Mouse (Mus musculus) myocyte (in vitro differentiated cells): ENCODE results near the gene Nt5c2. TPM values are rescaled to one million over a fixed set of nuclear protein-coding genes. Genes with fewer than 3 reads are reported as not detected.
A peak's percentile ranks its signal among the peaks of the same experiment; 100 is the strongest.

Experiments used
- H3K27me3 ChIP-seq: one replicate; pipeline ENCODE4 v1.6.1; 2011; ENCODE audit not compliant: control insufficient read depth, insufficient read depth, insufficient read length
- H3K36me3 ChIP-seq: one replicate; pipeline ENCODE4 v1.6.1; 2011; ENCODE audit not compliant: control insufficient read depth, insufficient read depth
- H3K4me2 ChIP-seq: one replicate; pipeline ENCODE4 v1.6.1; 2011; ENCODE audit warnings: low read depth, control low read depth
- H3K4me3 ChIP-seq: one replicate; pipeline ENCODE4 v1.5.1; 2011; ENCODE audit warnings: mild to moderate bottlenecking, control low read depth, moderate library complexity
- H3K79me2 ChIP-seq: one replicate; pipeline ENCODE4 v1.6.1; 2011; ENCODE audit not compliant: control insufficient read depth, insufficient read depth
- H3ac ChIP-seq: one replicate; pipeline ENCODE4 v1.6.1; 2011; ENCODE audit not compliant: control insufficient read depth, insufficient read length
- CEBPB ChIP-seq: IDR thresholded peaks from 2 replicates; pipeline ENCODE4 v1.6.1; 2011; ENCODE audit warnings: mild to moderate bottlenecking, moderate library complexity; ENCODE audit not compliant: poor library complexity, insufficient read depth, severe bottlenecking
- E2F4 ChIP-seq: IDR thresholded peaks from one replicate; pipeline ENCODE4 v1.6.1; 2011; ENCODE audit warnings: mild to moderate bottlenecking, control low read depth, moderate library complexity; ENCODE audit not compliant: insufficient read depth
- MAX ChIP-seq: IDR thresholded peaks from one replicate; pipeline ENCODE4 v1.6.1; 2011; ENCODE audit warnings: low read depth, mild to moderate bottlenecking, control low read depth
- MYOD1 ChIP-seq, 3 experiments: IDR thresholded peaks; one replicate each; pipeline ENCODE4 v1.6.1; 2011; ENCODE audit warnings: control low read depth in 2 of 3, low read depth in 2 of 3, mild to moderate bottlenecking in 2 of 3, moderate library complexity in 1 of 3; ENCODE audit not compliant: insufficient read length in 2 of 3, control insufficient read depth in 1 of 3
- MYOG ChIP-seq, 3 experiments: IDR thresholded peaks; one replicate each; pipeline ENCODE4 v1.6.1; 2011; ENCODE audit warnings: control low read depth in 2 of 3, low read depth in 2 of 3, mild to moderate bottlenecking in 2 of 3; ENCODE audit not compliant: insufficient read length in 2 of 3, control insufficient read depth in 1 of 3, insufficient read depth in 1 of 3
- POLR2A ChIP-seq: IDR thresholded peaks from one replicate; pipeline ENCODE4 v1.6.1; 2011; ENCODE audit warnings: low read depth, mild to moderate bottlenecking, control low read depth, moderate library complexity; ENCODE audit not compliant: insufficient read length
- POLR2AphosphoS2 ChIP-seq: IDR thresholded peaks from one replicate; pipeline ENCODE4 v1.6.1; 2011; ENCODE audit warnings: low read depth, control low read depth; ENCODE audit not compliant: insufficient read length
- REST ChIP-seq: IDR thresholded peaks from one replicate; pipeline ENCODE4 v1.6.1; 2011; ENCODE audit warnings: mild to moderate bottlenecking, control low read depth, moderate library complexity; ENCODE audit not compliant: insufficient read depth, insufficient read length
- SRF ChIP-seq: IDR thresholded peaks from one replicate; pipeline ENCODE4 v1.6.1; 2011; ENCODE audit warnings: low read depth; ENCODE audit not compliant: control insufficient read depth, insufficient read length
- TCF12 ChIP-seq: IDR thresholded peaks from one replicate; pipeline ENCODE4 v1.6.1; 2011; ENCODE audit warnings: mild to moderate bottlenecking, control low read depth; ENCODE audit not compliant: poor library complexity, insufficient read depth, severe bottlenecking
- TCF3 ChIP-seq: IDR thresholded peaks from one replicate; pipeline ENCODE4 v1.6.1; 2011; ENCODE audit warnings: low read depth, control low read depth; ENCODE audit not compliant: insufficient read length
- USF1 ChIP-seq: IDR thresholded peaks from one replicate; pipeline ENCODE4 v1.6.1; 2011; ENCODE audit warnings: low read depth, mild to moderate bottlenecking, control low read depth, moderate library complexity
- polyA plus RNA-seq: library from polyadenylated mRNA; unstranded; fragments of >200 nt; fragmentation: generic; extraction: Trizol; gene quantifications from one replicate; pipeline ENCODE4 v1.2.1, GENCODE M21; 2012; ENCODE audit warnings: missing spikeins

Nt5c2 gene
- polyA plus RNA-seq, 1 experiment, result 19.5 TPM

GRCm38 (mm10) chr19:46885365-46885764, 129.6 kb downstream of the Nt5c2 start:
- Histone ChIP-seq H3K79me2 (no peaks in the 10 kb centered on the region), H3K4me2 (no peak overlapping the region), H3K4me3 (no peak overlapping the region), H3K36me3 (peaks cover 39% of the 10 kb centered on the region), H3K27me3 (no peaks in the 10 kb centered on the region), H3ac (no peak overlapping the region)
- TF ChIP-seq CEBPB (no peak), POLR2AphosphoS2 (no peak), MYOD1 (IDR thresholded peaks at IDR 0.05; ENCODE audit: control insufficient read depth in 1 of 3, insufficient read length in 2 of 3, low read depth in 2 of 3) (peak in 2 of 3 experiments; percentile 40 to 42)

GRCm38 (mm10) chr19:46879876-46880275, 135.1 kb downstream of the Nt5c2 start:
- no peaks in the 10 kb centered on the region for H3K27me3 ChIP-seq
- H3K79me2 ChIP-seq, result no peaks in the 10 kb centered on the region
- no peak overlapping the region for H3ac ChIP-seq
- no peak overlapping the region for H3K4me3 ChIP-seq
- TF ChIP-seq TCF3 (no peak), REST (no peak)
- no peak overlapping the region for H3K4me2 ChIP-seq
- H3K36me3 ChIP-seq, result peaks cover 9% of the 10 kb centered on the region

- H3K4me2 ChIP-seq, result no peak overlapping the region
- no peaks in the 10 kb centered on the region for H3K79me2 ChIP-seq
- H3K36me3 ChIP-seq, result peaks cover 9% of the 10 kb centered on the region
- H3K4me3 ChIP-seq, result no peak overlapping the region
- no peak overlapping the region for H3ac ChIP-seq
- H3K27me3 ChIP-seq, result no peaks in the 10 kb centered on the region
- TF ChIP-seq MYOD1 (IDR thresholded peaks at IDR 0.05; ENCODE audit: control insufficient read depth in 1 of 3, insufficient read length in 2 of 3, low read depth in 2 of 3) (no peak), MAX (no peak), REST (no peak), SRF (no peak), POLR2AphosphoS2 (peak; percentile 57), E2F4 (no peak), MYOG (IDR thresholded peaks at IDR 0.05; ENCODE audit: control insufficient read depth in 1 of 3, insufficient read depth in 1 of 3, insufficient read length in 2 of 3, low read depth in 2 of 3) (no peak)
Measured at GRCm38 (mm10) chr19:46878346-46878745, 136.6 kb downstream of the Nt5c2 start.

GRCm38 (mm10) chr19:46877886-46878285, 137.1 kb downstream of the Nt5c2 start:
- no peak for TF ChIP-seq POLR2A
- TF ChIP-seq POLR2AphosphoS2, result no peak
- no peak for TF ChIP-seq SRF
- no peak for TF ChIP-seq MYOG (IDR thresholded peaks at IDR 0.05; ENCODE audit: control insufficient read depth in 1 of 3, insufficient read depth in 1 of 3, insufficient read length in 2 of 3, low read depth in 2 of 3)
- no peak for TF ChIP-seq TCF3
- TF ChIP-seq MAX, result no peak
- no peak for TF ChIP-seq MYOD1 (IDR thresholded peaks at IDR 0.05; ENCODE audit: control insufficient read depth in 1 of 3, insufficient read length in 2 of 3, low read depth in 2 of 3)
- no peak for TF ChIP-seq USF1
- no peak for TF ChIP-seq REST
- no peak for TF ChIP-seq TCF12
- TF ChIP-seq CEBPB, result no peak
- no peak for TF ChIP-seq E2F4
- H3K27me3 ChIP-seq, result no peaks in the 10 kb centered on the region

GRCm38 (mm10) chr19:46875790-46876189, 139.2 kb downstream of the Nt5c2 start:
- Histone ChIP-seq H3K27me3 (no peaks in the 10 kb centered on the region), H3K4me3 (no peak overlapping the region), H3K36me3 (peaks cover 5% of the 10 kb centered on the region), H3K4me2 (no peak overlapping the region), H3K79me2 (no peaks in the 10 kb centered on the region), H3ac (no peak overlapping the region)
- TF ChIP-seq CEBPB (no peak), MYOG (IDR thresholded peaks at IDR 0.05; ENCODE audit: control insufficient read depth in 1 of 3, insufficient read depth in 1 of 3, insufficient read length in 2 of 3, low read depth in 2 of 3) (peak in 1 of 3 experiments; percentile 79), MYOD1 (IDR thresholded peaks at IDR 0.05; ENCODE audit: control insufficient read depth in 1 of 3, insufficient read length in 2 of 3, low read depth in 2 of 3) (peak; percentile 11 to 83 (median 77))

More at GRCm38 (mm10) chr19:46877886-46878285, 137.1 kb downstream of the Nt5c2 start:
- no peaks in the 10 kb centered on the region for H3K79me2 ChIP-seq
- no peak overlapping the region for H3ac ChIP-seq
- H3K4me3 ChIP-seq, result no peak overlapping the region
- peaks cover 7% of the 10 kb centered on the region for H3K36me3 ChIP-seq
- H3K4me2 ChIP-seq, result no peak overlapping the region

GRCm38 (mm10) chr19:46873924-46874323, 141.0 kb downstream of the Nt5c2 start:
- no peak for TF ChIP-seq USF1
- TF ChIP-seq SRF, result no peak
- TF ChIP-seq REST, result no peak
- H3K79me2 ChIP-seq, result no peaks in the 10 kb centered on the region
- peaks cover 2% of the 10 kb centered on the region for H3K36me3 ChIP-seq
- H3K4me2 ChIP-seq, result no peak overlapping the region
- no peak overlapping the region for H3ac ChIP-seq
- no peak overlapping the region for H3K4me3 ChIP-seq
- no peaks in the 10 kb centered on the region for H3K27me3 ChIP-seq
